12 mouse cellular contexts compared by ENCODE assay signal in genomic region chr10:128372989-128373748, GRCm38 (mm10). TPM values are rescaled to one million over a fixed set of nuclear protein-coding genes. Genes with fewer than 3 reads are reported as not detected.
DNase-seq lines count a peak whose midpoint lies in the region; ATAC-seq and TF ChIP-seq lines count a peak whose summit lies in the region.
"Had no signal": no experiment of that assay in that cellular context is flagged by ENCODE, and none has a peak within 500 bp of the region (broad histone marks: within the 10 kb centered on the region; RNA-seq: fewer than 3 reads in every experiment).

No protein-coding gene starts in this region.

- H3K27me3 ChIP-seq in C2C12 (ENCODE audit: control insufficient read depth, insufficient read depth, insufficient read length), result no peaks in the 10 kb centered on the region
- no peaks in the 10 kb centered on the region for H3K27me3 ChIP-seq in liver, embryonic 15.5 days
- no peaks in the 10 kb centered on the region for H3K27me3 ChIP-seq in hindbrain, embryonic 16.5 days (replicated peaks; ENCODE audit: control insufficient read depth, insufficient read depth, low read length)
- H3K27me3 ChIP-seq: embryonic facial prominence, embryonic 15.5 days had no signal

- no peaks in the 10 kb centered on the region for H3K9me3 ChIP-seq in liver, embryonic 15.5 days (replicated peaks)
- no peaks in the 10 kb centered on the region for H3K9me3 ChIP-seq in hindbrain, embryonic 16.5 days (ENCODE audit: control insufficient read depth, low read length)
- H3K9me3 ChIP-seq: embryonic facial prominence, embryonic 15.5 days had no signal

- no peak overlapping the region for H3ac ChIP-seq in C2C12 (ENCODE audit: control insufficient read depth, insufficient read length, low read depth)

- TF ChIP-seq CTCF in C2C12 (IDR thresholded peaks at IDR 0.05; ENCODE audit: control insufficient read depth, insufficient read depth, insufficient read length), result no peak

- WGBS in liver, embryonic 15.5 days (ENCODE audit: insufficient replicate concordance), result 47% methylated on average over 6 of the region's 6 CpGs
- WGBS in hindbrain, embryonic 16.5 days, result 80% methylated on average over 6 of the region's 6 CpGs

- peak overlapping the region; percentile 29; the same call in 1 of the 2 replicates for H3K27ac ChIP-seq in liver, embryonic 15.5 days (replicated peaks)
- H3K27ac ChIP-seq in hindbrain, embryonic 16.5 days (ENCODE audit: low read depth, low read length), result no peak overlapping the region
- H3K27ac ChIP-seq: embryonic facial prominence, embryonic 15.5 days had no signal

- no peak overlapping the region for H3K9ac ChIP-seq in liver, embryonic 15.5 days
- H3K9ac ChIP-seq in hindbrain, embryonic 16.5 days (ENCODE audit: low read depth, low read length), result no peak overlapping the region
- H3K9ac ChIP-seq: embryonic facial prominence, embryonic 15.5 days had no signal

- H3K79me2 ChIP-seq in C2C12 (ENCODE audit: control insufficient read depth, insufficient read depth), result peaks cover 12% of the 10 kb centered on the region

- H3K4me2 ChIP-seq in liver, embryonic 15.5 days, result no peak overlapping the region
- no peak overlapping the region for H3K4me2 ChIP-seq in hindbrain, embryonic 16.5 days (ENCODE audit: low read length)
- H3K4me2 ChIP-seq: embryonic facial prominence, embryonic 15.5 days had no signal

- peak; percentile 60 for ATAC-seq in granulocyte monocyte progenitor cell, adult 5-6 weeks (replicated peaks; ENCODE audit: poor library complexity, severe bottlenecking)
- ATAC-seq in liver, embryonic 15.5 days (ENCODE audit: insufficient read depth), result no peak
- no peak for ATAC-seq in hindbrain, embryonic 16.5 days

- peaks cover 1% of the 10 kb centered on the region for H3K36me3 ChIP-seq in C2C12 (ENCODE audit: control insufficient read depth, insufficient read depth)
- H3K36me3 ChIP-seq in liver, embryonic 15.5 days (replicated peaks), result no peaks in the 10 kb centered on the region
- H3K36me3 ChIP-seq in hindbrain, embryonic 16.5 days (ENCODE audit: control insufficient read depth, insufficient read depth, low read length), result no peaks in the 10 kb centered on the region

- H3K4me1 ChIP-seq in liver, embryonic 15.5 days (replicated peaks), result peaks cover 48% of the 10 kb centered on the region
- H3K4me1 ChIP-seq in hindbrain, embryonic 16.5 days (ENCODE audit: control insufficient read depth, insufficient read depth, low read depth, low read length), result peaks cover 14% of the 10 kb centered on the region

- DNase-seq in cerebellum, adult 11-12 months, result peak; percentile 9
- no peak for DNase-seq in cerebellum, postnatal 25 days
- DNase-seq in thymus, postnatal 10 days (ENCODE audit: low spot score in 2 of 2), result no peak
- DNase-seq in right cerebral cortex, postnatal 4 days, result no peak
- DNase-seq: cerebellum, adult 18-20 months; kidney, adult 8-10 months had no signal

- no peak overlapping the region for H3K4me3 ChIP-seq in C2C12 (ENCODE audit: insufficient read depth, poor library complexity, severe bottlenecking)
- no peak overlapping the region for H3K4me3 ChIP-seq in liver, embryonic 15.5 days (replicated peaks)
- H3K4me3 ChIP-seq in hindbrain, embryonic 16.5 days (ENCODE audit: low read length), result no peak overlapping the region
- H3K4me3 ChIP-seq: embryonic facial prominence, embryonic 15.5 days had no signal

- peaks cover 8% of the 10 kb centered on the region for H3K79me3 ChIP-seq in C2C12 (ENCODE audit: low read depth)

TF ChIP-seq in C2C12, 6 proteins besides CTCF, POLR2A, EP300 and RAD21:
- no peak for TF ChIP-seq MAX (IDR thresholded peaks at IDR 0.05)
- TF ChIP-seq MYOD1 (IDR thresholded peaks at IDR 0.05; ENCODE audit: control insufficient read depth, insufficient read length, low read depth), result no peak
- TF ChIP-seq FOSL1 (IDR thresholded peaks at IDR 0.05; ENCODE audit: insufficient read depth, low read length, poor library complexity, severe bottlenecking), result no peak
- TF ChIP-seq USF1 (IDR thresholded peaks at IDR 0.05; ENCODE audit: low read depth), result peak; percentile 32

RNA-seq across cellular contexts. Expression of gene Ankrd52, which starts 3.7 kb away (rescaled TPM):
- polyA plus RNA-seq in C2C12 (2012; fragmentation: generic; extraction: Trizol), result 35.9 TPM
- 58.1 and 60.1 TPM in 2 replicates for total RNA-seq in granulocyte monocyte progenitor cell, adult 5-6 weeks (2014; fragmentation: Nextera tagmentation)
- total RNA-seq in granulocyte monocyte progenitor cell, adult 5-6 weeks (2017), result 9.1 and 11.3 TPM in 2 replicates
- polyA plus RNA-seq in liver, embryonic 15.5 days (2015; fragmentation: Nextera tagmentation; extraction: Ambion mirVana), result 4.9 and 5.6 TPM in 2 replicates
- polyA plus RNA-seq in hindbrain, embryonic 16.5 days (2015; fragmentation: Nextera tagmentation; extraction: Ambion mirVana), result 9.9 and 12.1 TPM in 2 replicates

RNA-seq across cellular contexts. Expression of gene Coq10a, which starts 4.4 kb away (rescaled TPM):
- polyA plus RNA-seq in C2C12 (2012; fragmentation: generic; extraction: Trizol), result 13.7 TPM
- 20.8 and 28.4 TPM in 2 replicates for total RNA-seq in granulocyte monocyte progenitor cell, adult 5-6 weeks (2014; fragmentation: Nextera tagmentation)
- 6.8 and 7.9 TPM in 2 replicates for total RNA-seq in granulocyte monocyte progenitor cell, adult 5-6 weeks (2017)
- polyA plus RNA-seq in liver, embryonic 15.5 days (2015; fragmentation: Nextera tagmentation; extraction: Ambion mirVana), result 4.6 and 5.2 TPM in 2 replicates
- polyA plus RNA-seq in hindbrain, embryonic 16.5 days (2015; fragmentation: Nextera tagmentation; extraction: Ambion mirVana), result 11.4 and 32.3 TPM in 2 replicates

RNA-seq across cellular contexts. Expression of gene Slc39a5, which starts 27.9 kb away (rescaled TPM):
- polyA plus RNA-seq in C2C12 (2012; fragmentation: generic; extraction: Trizol), result not detected
- total RNA-seq in granulocyte monocyte progenitor cell, adult 5-6 weeks (2014; fragmentation: Nextera tagmentation), result not detected in 2 replicates
- total RNA-seq in granulocyte monocyte progenitor cell, adult 5-6 weeks (2017), result not detected in 2 replicates
- 69.9 and 90.8 TPM in 2 replicates for polyA plus RNA-seq in liver, embryonic 15.5 days (2015; fragmentation: Nextera tagmentation; extraction: Ambion mirVana)
- polyA plus RNA-seq in hindbrain, embryonic 16.5 days (2015; fragmentation: Nextera tagmentation; extraction: Ambion mirVana), result 0.36 and 0.41 TPM in 2 replicates
- total RNA-seq: layer of hippocampus, postnatal 25 days had no signal

RNA-seq across cellular contexts. Expression of gene Cs, which starts 35.6 kb away (rescaled TPM):
- polyA plus RNA-seq in C2C12 (2012; fragmentation: generic; extraction: Trizol), result 212 TPM
- total RNA-seq in granulocyte monocyte progenitor cell, adult 5-6 weeks (2014; fragmentation: Nextera tagmentation), result 175 and 176 TPM in 2 replicates
- 104 and 114 TPM in 2 replicates for total RNA-seq in granulocyte monocyte progenitor cell, adult 5-6 weeks (2017)
- 115 and 121 TPM in 2 replicates for polyA plus RNA-seq in liver, embryonic 15.5 days (2015; fragmentation: Nextera tagmentation; extraction: Ambion mirVana)
- polyA plus RNA-seq in hindbrain, embryonic 16.5 days (2015; fragmentation: Nextera tagmentation; extraction: Ambion mirVana), result 303 and 314 TPM in 2 replicates

RNA-seq across cellular contexts. Expression of gene Nabp2, which starts 38.1 kb away (rescaled TPM):
- 93.0 TPM for polyA plus RNA-seq in C2C12 (2012; fragmentation: generic; extraction: Trizol)
- total RNA-seq in granulocyte monocyte progenitor cell, adult 5-6 weeks (2014; fragmentation: Nextera tagmentation), result 80.4 and 115 TPM in 2 replicates
- total RNA-seq in granulocyte monocyte progenitor cell, adult 5-6 weeks (2017), result 58.6 and 60.5 TPM in 2 replicates
- 35.3 and 37.5 TPM in 2 replicates for polyA plus RNA-seq in liver, embryonic 15.5 days (2015; fragmentation: Nextera tagmentation; extraction: Ambion mirVana)
- 126 and 150 TPM in 2 replicates for polyA plus RNA-seq in hindbrain, embryonic 16.5 days (2015; fragmentation: Nextera tagmentation; extraction: Ambion mirVana)

Comparison
In these comparisons a context has a peak if more than half of its experiments do, and no peak if none do; other contexts are left out.
1. RNA of gene Slc39a5, which starts 27.9 kb away (polyA plus RNA-seq): 69.9 to 90.8 TPM in liver, embryonic 15.5 days; 0.36 to 0.41 TPM in hindbrain, embryonic 16.5 days and not detected in C2C12 (single experiment); every median in the first group is over 10 times any median in the second.